Mouse (Mus musculus) olfactory bulb, adult 2 months (tissue): Measurements from ENCODE around the gene Gpatch3. TPM values are rescaled to one million over a fixed set of nuclear protein-coding genes. Genes with fewer than 3 reads are reported as not detected.

ENCODE experiments used
- H3K27ac ChIP-seq: fragments of 200-500 bp; 2 replicates; pipeline ENCODE4 v1.5.1; 2012; ENCODE audit warnings: low read depth, low read length; ENCODE audit not compliant: insufficient read depth
- H3K4me1 ChIP-seq: fragments of 200-500 bp; 2 replicates; pipeline ENCODE4 v1.6.1; 2012; ENCODE audit warnings: low read length; ENCODE audit not compliant: control insufficient read depth, insufficient read depth
- H3K4me3 ChIP-seq: fragments of 200-500 bp; 2 replicates; pipeline ENCODE4 v1.5.1; 2012; ENCODE audit warnings: mild to moderate bottlenecking, low read depth, low read length, moderate library complexity; ENCODE audit not compliant: insufficient read depth
- CTCF ChIP-seq: fragments of 200-500 bp; IDR thresholded peaks from 2 replicates; pipeline ENCODE4 v1.5.1; 2012; ENCODE audit warnings: low read depth, mild to moderate bottlenecking, low read length, moderate library complexity; ENCODE audit not compliant: insufficient read depth
- POLR2A ChIP-seq: fragments of 200-500 bp; IDR thresholded peaks from 2 replicates; pipeline ENCODE4 v1.6.1; 2012; ENCODE audit warnings: mild to moderate bottlenecking, low read depth, low read length, moderate library complexity; ENCODE audit not compliant: insufficient read depth
- WGBS: fragments of 180-500 bp; shearing (Covaris S2); methylation state at CpG from one replicate; pipeline ENCODE4 v1.1.7; 2018; 5-methylcytosine and 5-hydroxymethylcytosine counted together
- polyA plus RNA-seq: library from polyadenylated mRNA; stranded (reverse); fragments of >200 nt; gene quantifications from 2 replicates; pipeline ENCODE4 v1.2.4, GENCODE M21; 2012; ENCODE audit warnings: low replicate concordance; ENCODE audit not compliant: missing spikeins, insufficient read depth, insufficient read length

Gpatch3 gene
- polyA plus RNA-seq, 1 experiment, result not detected

GRCm38 (mm10) chr4:133553448-133554330 lies 20.9 kb upstream of the Gpatch3 start:
- Histone ChIP-seq H3K4me3 (no peak overlapping the region), H3K27ac (no peak overlapping the region), H3K4me1 (no peaks in the 10 kb centered on the region)
- WGBS, result 76% methylated on average over 19 of the region's 19 CpGs
- TF ChIP-seq CTCF (no peak), POLR2A (no peak)

DNA sequence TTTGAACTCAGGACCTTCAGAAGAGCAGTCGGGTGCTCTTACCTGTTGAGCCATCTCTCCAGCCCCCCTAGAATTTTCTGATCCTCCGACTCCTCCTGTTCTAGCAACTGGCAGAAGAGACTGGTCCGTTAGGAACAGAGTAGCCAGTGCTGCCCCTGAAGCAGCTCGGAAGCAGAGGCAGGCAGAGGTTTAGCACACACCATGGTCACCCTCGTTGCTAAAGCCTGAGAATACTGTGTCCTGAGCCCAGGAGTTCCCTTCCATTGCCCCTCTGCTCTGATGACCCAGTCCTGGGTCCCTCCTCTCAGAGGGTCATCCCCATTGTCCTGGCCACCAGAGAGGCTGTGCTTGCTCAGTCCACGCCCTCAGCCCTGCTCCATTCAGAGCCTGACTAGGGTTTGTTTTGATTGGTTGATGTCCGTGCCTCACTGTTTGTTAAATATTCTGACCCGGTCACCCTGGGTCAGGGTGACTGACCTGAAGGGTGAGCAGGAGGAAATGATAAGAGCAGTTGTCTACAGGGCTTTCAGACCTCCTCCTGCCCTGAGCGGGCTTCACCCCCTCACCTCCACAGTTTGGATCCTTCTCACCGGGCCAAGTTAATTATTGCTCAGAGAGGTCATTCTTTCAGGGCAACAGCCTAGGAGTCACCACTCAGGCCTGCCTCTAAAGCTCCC lies 17.4 kb upstream of the Gpatch3 start:
- no peak overlapping the region for H3K4me3 ChIP-seq
- no peak overlapping the region for H3K27ac ChIP-seq
- 46% methylated on average over 10 of the region's 10 CpGs for WGBS
- no peak for TF ChIP-seq POLR2A
- no peak for TF ChIP-seq CTCF
- no peaks in the 10 kb centered on the region for H3K4me1 ChIP-seq

DNA sequence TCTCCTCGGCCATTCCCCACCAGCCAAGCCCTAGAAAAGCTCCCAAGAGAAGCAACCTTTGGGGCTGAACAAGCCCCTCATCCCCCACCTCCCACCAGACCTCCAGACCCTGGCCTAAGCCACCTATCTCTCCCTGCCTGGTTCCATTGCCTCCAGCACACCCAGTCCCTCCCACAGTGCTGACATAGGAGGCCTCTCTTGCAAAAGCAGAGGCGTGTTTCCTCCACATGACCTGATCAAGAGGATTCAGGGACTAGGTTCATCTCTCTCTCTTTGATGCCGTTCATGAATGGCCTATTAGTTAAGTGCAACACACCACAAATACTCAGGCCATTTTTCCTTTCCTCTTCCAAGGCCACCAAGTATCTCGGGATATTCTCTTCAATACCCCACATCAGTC lies 14.7 kb upstream of the Gpatch3 start:
- peaks cover 2% of the 10 kb centered on the region; the same call in 1 of the 2 replicates for H3K4me1 ChIP-seq
- WGBS, result 77% methylated on average over 4 of the region's 4 CpGs

DNA sequence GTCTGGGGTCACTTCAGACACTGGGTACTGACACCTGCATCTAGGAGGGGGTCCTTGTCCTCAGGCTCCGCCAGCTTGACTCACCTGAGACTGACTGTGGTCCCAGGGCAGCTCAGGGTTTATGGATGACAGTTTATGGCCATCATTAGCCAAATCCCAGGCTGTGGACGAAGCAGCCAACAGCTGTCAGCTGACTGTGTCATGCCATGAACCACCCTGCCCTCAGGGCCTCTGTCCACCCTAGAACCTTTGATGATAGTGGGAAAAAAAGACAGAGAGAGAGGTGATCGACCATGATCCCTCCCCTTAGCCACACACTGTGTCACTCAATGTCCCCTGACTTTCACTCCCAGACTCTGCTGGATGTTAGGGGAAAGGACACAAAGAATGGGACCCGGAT lies 12.9 kb upstream of the Gpatch3 start:
- WGBS, result 76% methylated on average over 4 of the region's 4 CpGs
- Histone ChIP-seq H3K4me3 (no peak overlapping the region), H3K27ac (no peak overlapping the region), H3K4me1 (peaks cover 2% of the 10 kb centered on the region; the same call in 1 of the 2 replicates)
- TF ChIP-seq POLR2A (no peak), CTCF (no peak)

More for the DNA sequence above, 14.7 kb upstream of the Gpatch3 start:
- H3K27ac ChIP-seq, result no peak overlapping the region
- TF ChIP-seq POLR2A (no peak), CTCF (no peak)
- no peak overlapping the region for H3K4me3 ChIP-seq

DNA sequence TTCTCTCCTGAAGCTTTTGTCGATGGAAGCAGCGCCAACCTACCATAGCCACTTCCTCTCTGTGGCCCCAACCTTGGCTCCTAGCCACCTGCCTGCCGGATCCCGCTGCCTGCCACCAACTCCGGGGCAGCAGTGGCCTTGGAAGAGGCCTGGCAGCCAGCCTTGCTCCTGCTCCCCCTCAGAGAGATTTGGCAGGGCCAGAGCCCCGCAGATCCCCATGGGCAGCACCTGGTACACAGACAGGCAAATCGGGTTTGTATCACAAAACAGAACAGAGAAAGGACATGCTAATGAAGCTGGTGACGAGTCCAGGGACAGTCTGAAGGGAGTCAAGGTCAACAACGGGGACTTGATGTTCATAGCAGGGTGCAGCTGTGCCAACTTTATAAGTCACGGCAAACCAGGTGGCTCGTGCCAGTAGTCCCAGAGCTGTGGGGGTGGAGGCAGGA lies 11.4 kb upstream of the Gpatch3 start:
- Histone ChIP-seq H3K4me3 (no peak overlapping the region), H3K4me1 (peaks cover 2% of the 10 kb centered on the region; the same call in 1 of the 2 replicates), H3K27ac (no peak overlapping the region)
- 30% methylated on average over 11 of the region's 11 CpGs for WGBS
- no peak for TF ChIP-seq POLR2A
- TF ChIP-seq CTCF, result no peak

- Histone ChIP-seq H3K27ac (no peak overlapping the region), H3K4me3 (no peak overlapping the region), H3K4me1 (peaks cover 2% of the 10 kb centered on the region; the same call in 1 of the 2 replicates)
- WGBS, result 27% methylated on average over 8 of the region's 8 CpGs
- TF ChIP-seq POLR2A, result no peak
Measured at GRCm38 (mm10) chr4:133567251-133567650, 7.3 kb upstream of the Gpatch3 start.

DNA sequence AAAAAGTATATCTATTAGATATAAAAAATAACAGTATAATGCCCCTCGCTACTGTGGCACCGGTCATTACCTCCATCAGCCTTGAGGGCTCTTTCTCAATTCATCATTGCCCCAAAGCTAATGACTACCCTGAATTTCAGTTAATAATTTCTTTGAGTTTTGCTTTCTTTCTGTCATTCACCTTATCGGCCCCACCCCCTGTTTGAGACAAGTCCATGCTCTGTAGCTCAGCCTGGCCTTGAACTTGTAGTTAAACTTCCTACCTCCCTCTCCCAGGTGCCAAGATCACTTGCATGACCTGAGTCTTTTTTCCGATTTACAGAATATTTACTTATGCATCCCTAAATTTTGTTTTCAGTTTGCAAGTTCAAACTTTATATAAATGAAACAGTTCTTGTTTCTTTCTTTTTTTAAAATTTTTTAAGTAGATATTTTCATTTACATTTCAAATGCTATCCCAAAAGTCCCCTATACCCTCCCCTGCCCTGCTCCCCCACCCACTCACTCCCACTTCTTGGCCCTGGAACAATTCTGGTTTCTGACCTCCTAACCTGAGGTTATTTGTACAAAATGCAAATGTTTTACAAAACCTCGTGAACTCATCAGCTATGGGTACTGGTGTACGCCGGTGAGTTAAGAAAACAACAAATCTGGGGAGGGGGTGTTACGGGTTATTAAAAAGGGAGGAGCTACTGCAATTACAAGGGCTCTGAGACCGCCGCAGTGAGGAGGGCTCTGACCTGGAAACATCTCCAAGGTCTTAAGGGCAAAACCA lies 5.1 kb upstream of the Gpatch3 start:
- H3K4me1 ChIP-seq, result no peaks in the 10 kb centered on the region
- H3K4me3 ChIP-seq, result no peak overlapping the region
- no peak overlapping the region for H3K27ac ChIP-seq
- 79% methylated on average over 10 of the region's 10 CpGs for WGBS
- TF ChIP-seq POLR2A (no peak), CTCF (no peak)

DNA sequence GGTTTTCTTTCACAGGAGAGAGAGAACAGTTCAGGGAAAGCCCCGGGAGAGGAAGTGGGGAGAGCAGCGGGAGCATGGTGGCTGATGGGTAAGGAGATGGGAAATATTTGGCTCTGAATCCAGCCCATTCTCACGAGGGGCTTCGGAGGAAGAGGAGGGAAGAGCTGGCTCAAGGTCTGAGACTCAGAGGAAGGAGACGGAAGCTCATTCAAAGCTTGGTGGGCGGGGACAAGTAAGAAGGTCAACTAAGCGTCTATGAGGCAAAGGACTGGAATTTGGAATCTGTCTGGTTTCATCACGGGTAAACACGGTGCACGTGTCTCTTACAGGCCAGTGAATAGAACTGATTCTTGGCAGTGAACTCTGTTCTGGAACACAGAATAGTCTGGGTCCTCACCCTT lies 4.5 kb upstream of the Gpatch3 start:
- Histone ChIP-seq H3K4me1 (no peaks in the 10 kb centered on the region), H3K27ac (no peak overlapping the region), H3K4me3 (no peak overlapping the region)
- 50% methylated on average over 10 of the region's 10 CpGs for WGBS
- TF ChIP-seq CTCF, result no peak
- TF ChIP-seq POLR2A, result no peak

GRCm38 (mm10) chr4:133574843-133575202 lies 278 bp downstream of the Gpatch3 start:
- Histone ChIP-seq H3K4me1 (peaks cover 4% of the 10 kb centered on the region), H3K27ac (no peak overlapping the region), H3K4me3 (peak overlapping the region; percentile 57)
- no peak for TF ChIP-seq POLR2A
- no peak for TF ChIP-seq CTCF
- WGBS, result 1% methylated on average over 41 of the region's 41 CpGs
